8 mouse cellular contexts compared by ENCODE assay signal in the genomic region with DNA sequence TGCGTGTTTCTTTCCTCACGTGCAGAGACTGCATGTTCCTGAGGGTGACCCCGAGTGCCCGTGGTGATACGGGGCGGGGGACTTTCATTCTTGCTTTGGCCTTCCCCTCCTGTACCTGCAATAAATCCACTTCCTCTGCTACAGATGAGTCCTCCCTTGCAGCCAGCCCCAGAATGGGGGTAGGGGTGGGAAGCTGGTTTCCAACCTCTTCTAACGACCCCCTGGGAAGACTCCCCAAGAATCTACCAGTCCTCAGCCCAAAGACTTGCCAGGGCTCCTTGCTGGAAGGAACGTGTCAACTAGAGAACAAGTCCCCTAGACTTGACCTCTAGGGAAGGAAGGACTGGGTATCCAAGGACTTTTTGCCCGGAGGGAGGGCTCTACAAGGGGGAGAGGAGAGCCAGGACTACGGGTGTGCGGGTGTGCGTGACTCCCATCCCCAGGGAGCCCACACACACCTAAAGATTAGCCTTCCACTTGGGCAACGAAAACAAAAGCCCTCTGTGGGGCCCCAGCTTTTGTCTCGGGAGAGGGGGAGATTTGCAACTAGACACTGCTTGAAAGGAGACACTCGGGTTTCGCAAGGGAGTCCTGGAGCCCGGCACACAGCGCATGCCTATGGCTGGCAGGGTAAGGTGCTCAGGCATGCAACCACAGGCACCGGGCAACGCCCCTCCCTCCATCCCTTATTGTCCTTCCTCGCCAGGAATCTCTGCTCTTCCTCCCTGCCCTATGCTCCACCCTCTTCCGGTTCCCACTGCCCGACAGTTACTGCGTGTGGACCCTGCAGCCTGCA. TPM values are rescaled to one million over a fixed set of nuclear protein-coding genes. Genes with fewer than 3 reads are reported as not detected.
DNase-seq lines count a peak whose midpoint lies in the region; ATAC-seq lines count a peak whose summit lies in the region.

No protein-coding gene starts in this region.

- ATAC-seq in heart, embryonic 16.5 days (replicated peaks; ENCODE audit: extremely low read depth, insufficient read depth, low FRiP score): no peak
- no peak for ATAC-seq in liver, embryonic 12.5 days
- ATAC-seq in neural tube, embryonic 12.5 days (ENCODE audit: low FRiP score, low read depth): no peak

- H3K4me1 ChIP-seq in heart, embryonic 16.5 days (ENCODE audit: control insufficient read depth, insufficient read depth, low read length): peaks cover 13% of the 10 kb centered on the region
- peaks cover 10% of the 10 kb centered on the region; the same call in 1 of the 2 replicates for H3K4me1 ChIP-seq in liver, embryonic 12.5 days
- H3K4me1 ChIP-seq in neural tube, embryonic 12.5 days: peaks cover 21% of the 10 kb centered on the region

- peak overlapping the region; percentile 61 for H3K4me2 ChIP-seq in heart, embryonic 16.5 days (ENCODE audit: low read depth, low read length)
- H3K4me2 ChIP-seq in liver, embryonic 12.5 days: peak overlapping the region; percentile 53
- peak overlapping the region; percentile 58 for H3K4me2 ChIP-seq in neural tube, embryonic 12.5 days (replicated peaks)

- peaks cover 93% of the 10 kb centered on the region for H3K27me3 ChIP-seq in heart, embryonic 16.5 days (ENCODE audit: control insufficient read depth, insufficient read depth, low read length)
- peaks cover 100% of the 10 kb centered on the region for H3K27me3 ChIP-seq in liver, embryonic 12.5 days (replicated peaks)
- H3K27me3 ChIP-seq in neural tube, embryonic 12.5 days (replicated peaks): peaks cover 94% of the 10 kb centered on the region

- no peak overlapping the region for H3K27ac ChIP-seq in heart, embryonic 16.5 days (ENCODE audit: low read length)
- no peak overlapping the region for H3K27ac ChIP-seq in liver, embryonic 12.5 days
- H3K27ac ChIP-seq in neural tube, embryonic 12.5 days: no peak overlapping the region

- 5% methylated on average over 24 of the region's 24 CpGs for WGBS in heart, embryonic 16.5 days
- WGBS in liver, embryonic 12.5 days (ENCODE audit: insufficient replicate concordance): 2% methylated on average over 24 of the region's 24 CpGs
- under 1% methylated on average over 24 of the region's 24 CpGs for whole genome bisulfite sequencing in neural tube, embryonic 12.5 days

- H3K9ac ChIP-seq in heart, embryonic 16.5 days (ENCODE audit: low read length): peak overlapping the region; percentile 34
- no peak overlapping the region for H3K9ac ChIP-seq in liver, embryonic 12.5 days
- no peak overlapping the region for H3K9ac ChIP-seq in neural tube, embryonic 12.5 days

- no peaks in the 10 kb centered on the region for H3K9me3 ChIP-seq in heart, embryonic 16.5 days (replicated peaks; ENCODE audit: control insufficient read depth, low read length)
- no peaks in the 10 kb centered on the region for H3K9me3 ChIP-seq in liver, embryonic 12.5 days (replicated peaks)
- no peaks in the 10 kb centered on the region for H3K9me3 ChIP-seq in neural tube, embryonic 12.5 days

- peak overlapping the region; percentile 36 for H3K4me3 ChIP-seq in heart, embryonic 16.5 days (ENCODE audit: low read length)
- peak overlapping the region; percentile 19; the same call in 1 of the 2 replicates for H3K4me3 ChIP-seq in liver, embryonic 12.5 days
- H3K4me3 ChIP-seq in neural tube, embryonic 12.5 days: peak overlapping the region; percentile 23; the same call in 1 of the 2 replicates

- peak; percentile 30 to 44 for DNase-seq in urinary bladder, adult 18-20 months (ENCODE audit: low spot score in 2 of 2)
- DNase-seq in urinary bladder, postnatal 4 days (ENCODE audit: low spot score in 2 of 2): no peak
- no peak for DNase-seq in ovary, postnatal 10 days (ENCODE audit: low spot score)
- DNase-seq in T-cell, adult 2 months (ENCODE audit: low spot score): no peak
- no peak for DNase-seq in adrenal gland, postnatal 4 days (ENCODE audit: low spot score in 2 of 2)

- no peaks in the 10 kb centered on the region for H3K36me3 ChIP-seq in heart, embryonic 16.5 days (ENCODE audit: control insufficient read depth, insufficient read depth)
- no peaks in the 10 kb centered on the region for H3K36me3 ChIP-seq in liver, embryonic 12.5 days
- no peaks in the 10 kb centered on the region for H3K36me3 ChIP-seq in neural tube, embryonic 12.5 days

RNA-seq across cellular contexts. Expression of gene Aqp2, which starts 5.8 kb away (rescaled TPM):
- 0.09 TPM in 1 of 2 replicates, not detected in the other for polyA plus RNA-seq in heart, embryonic 16.5 days (2015; fragmentation: Nextera tagmentation; extraction: Ambion mirVana)
- not detected in 2 replicates for polyA plus RNA-seq in liver, embryonic 12.5 days (2016; fragmentation: Nextera tagmentation; extraction: Ambion mirVana)
- polyA plus RNA-seq in neural tube, embryonic 12.5 days (2016; fragmentation: Nextera tagmentation; extraction: Ambion mirVana): not detected in 2 replicates
- 10 to 100 TPM in 1 of 2 experiments, 1 to 10 TPM in 1; 1.2 to 11.4 TPM for total RNA-seq in adrenal gland, postnatal 4 days (2021)

RNA-seq across cellular contexts. Expression of gene Aqp5, which starts 6.0 kb away (rescaled TPM):
- polyA plus RNA-seq in heart, embryonic 16.5 days (2015; fragmentation: Nextera tagmentation; extraction: Ambion mirVana): 1.0 and 1.3 TPM in 2 replicates
- polyA plus RNA-seq in liver, embryonic 12.5 days (2016; fragmentation: Nextera tagmentation; extraction: Ambion mirVana): 0.41 and 1.2 TPM in 2 replicates
- 2.3 and 2.9 TPM in 2 replicates for polyA plus RNA-seq in neural tube, embryonic 12.5 days (2016; fragmentation: Nextera tagmentation; extraction: Ambion mirVana)
- 1 to 10 TPM; 2.5 to 3.4 TPM for total RNA-seq in adrenal gland, postnatal 4 days (2021)

RNA-seq across cellular contexts. Expression of gene Aqp6, which starts 16.6 kb away (rescaled TPM):
- not detected in 2 replicates for polyA plus RNA-seq in heart, embryonic 16.5 days (2015; fragmentation: Nextera tagmentation; extraction: Ambion mirVana)
- polyA plus RNA-seq in liver, embryonic 12.5 days (2016; fragmentation: Nextera tagmentation; extraction: Ambion mirVana): not detected in 2 replicates
- polyA plus RNA-seq in neural tube, embryonic 12.5 days (2016; fragmentation: Nextera tagmentation; extraction: Ambion mirVana): 0.60 and 1.1 TPM in 2 replicates
- total RNA-seq in adrenal gland, postnatal 4 days (2021): under 1 TPM in 1 of 2 experiments, not detected in 1; 0.81 TPM

RNA-seq across cellular contexts. Expression of gene Faim2, which starts 56.6 kb away (rescaled TPM):
- 0.40 and 0.56 TPM in 2 replicates for polyA plus RNA-seq in heart, embryonic 16.5 days (2015; fragmentation: Nextera tagmentation; extraction: Ambion mirVana)
- polyA plus RNA-seq in liver, embryonic 12.5 days (2016; fragmentation: Nextera tagmentation; extraction: Ambion mirVana): 0.08 and 0.23 TPM in 2 replicates
- 6.3 and 6.7 TPM in 2 replicates for polyA plus RNA-seq in neural tube, embryonic 12.5 days (2016; fragmentation: Nextera tagmentation; extraction: Ambion mirVana)
- total RNA-seq in adrenal gland, postnatal 4 days (2021): 10 to 100 TPM; 23.2 to 26.8 TPM

Comparison
In these comparisons a context has a peak if more than half of its experiments do, and no peak if none do; other contexts are left out.
1. DNase-seq: peak in urinary bladder, adult 18-20 months (2 of 2); none in urinary bladder, postnatal 4 days (0 of 2), ovary, postnatal 10 days (single experiment), T-cell, adult 2 months (single experiment) and adrenal gland, postnatal 4 days (0 of 2).
2. Peak in every context shown above with its lines, with median percentiles within 50 percentile points of each other: H3K4me2 ChIP-seq and H3K4me3 ChIP-seq.